Mouse (Mus musculus) heart, adult 8-10 months (tissue): ENCODE results near the gene Hpn. TPM values are rescaled to one million over a fixed set of nuclear protein-coding genes. Genes with fewer than 3 reads are reported as not detected.

Experiments used
- DNase-seq: peaks from one replicate; pipeline ENCODE4 v3.0.0; 2022; ENCODE audit warnings: low spot score
- total RNA-seq, 4 experiments: library from RNA; stranded (reverse); gene quantifications; 2 replicates each; pipeline ENCODE4 v1.2.4; 2022

The Hpn gene
- total RNA-seq, 4 experiments from 2014 or later, result 2.2 to 3.7 (median 2.6) TPM

DNA sequence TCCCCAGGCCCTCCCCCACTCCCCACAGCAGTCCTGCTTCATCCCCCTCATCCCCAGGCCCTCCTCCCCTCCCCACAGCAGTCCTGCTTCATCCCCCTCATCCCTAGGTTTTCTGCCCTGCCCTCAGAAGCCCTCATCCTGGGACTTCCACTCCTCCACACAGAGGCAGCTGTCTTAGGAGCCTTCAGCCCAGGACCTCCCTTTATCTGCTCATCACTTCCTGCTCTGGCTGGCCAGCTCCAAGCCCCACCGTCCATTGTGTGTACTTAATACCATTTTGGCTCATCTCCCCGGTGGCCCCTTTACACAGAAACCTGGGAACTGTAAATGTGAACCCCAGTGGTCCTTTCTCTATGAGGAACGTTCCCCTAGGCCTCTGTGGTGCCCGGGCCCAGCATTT lies 3.1 kb downstream of the Hpn start:
- no peak for DNase-seq

GRCm38 (mm10) chr7:31110861-31111385 lies 4.2 kb downstream of the Hpn start:
- no peak for DNase-seq

DNA sequence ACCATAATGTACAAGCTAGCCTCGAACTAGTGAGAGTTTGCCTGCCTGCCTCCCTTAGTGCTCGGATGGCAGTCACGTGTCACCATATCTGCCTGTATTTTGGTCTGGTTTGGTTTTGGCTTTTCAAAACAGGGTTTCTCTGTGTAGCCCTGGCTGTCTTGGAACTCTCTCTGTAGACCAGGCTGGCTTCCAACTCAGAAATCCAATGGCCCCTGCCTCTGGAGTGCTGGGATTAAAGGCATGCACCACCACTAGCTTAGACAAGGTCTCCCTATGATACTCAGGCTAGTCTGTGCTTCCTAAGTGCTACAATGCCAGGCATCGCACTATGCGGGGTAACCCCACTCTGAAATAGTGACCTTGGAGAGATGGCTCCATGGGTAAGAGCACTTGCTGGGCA lies 5.3 kb downstream of the Hpn start:
- DNase-seq, result no peak

DNA sequence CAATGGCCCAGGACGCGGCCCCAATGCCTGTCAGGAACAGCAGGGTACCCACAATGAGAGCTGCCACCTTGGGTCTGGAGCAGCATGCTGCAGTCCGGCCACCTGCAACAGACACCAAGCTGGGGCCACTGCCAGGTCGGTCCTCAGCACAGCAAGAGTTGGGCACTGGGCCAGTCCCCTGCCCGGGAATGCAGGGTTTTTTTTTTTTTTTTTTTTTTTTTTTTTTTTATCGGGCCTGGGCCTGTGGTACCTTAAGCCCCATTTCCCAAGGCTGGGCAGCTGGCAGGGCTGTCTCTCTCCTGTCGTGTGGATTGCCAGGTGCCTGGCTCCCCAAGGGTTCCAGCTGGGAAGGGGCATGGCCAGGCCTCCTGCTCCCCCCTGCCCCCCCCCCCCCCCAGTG lies 6.0 kb downstream of the Hpn start:
- no peak for DNase-seq

- no peak for DNase-seq
Measured at GRCm38 (mm10) chr7:31107781-31108180, 7.3 kb downstream of the Hpn start.

DNA sequence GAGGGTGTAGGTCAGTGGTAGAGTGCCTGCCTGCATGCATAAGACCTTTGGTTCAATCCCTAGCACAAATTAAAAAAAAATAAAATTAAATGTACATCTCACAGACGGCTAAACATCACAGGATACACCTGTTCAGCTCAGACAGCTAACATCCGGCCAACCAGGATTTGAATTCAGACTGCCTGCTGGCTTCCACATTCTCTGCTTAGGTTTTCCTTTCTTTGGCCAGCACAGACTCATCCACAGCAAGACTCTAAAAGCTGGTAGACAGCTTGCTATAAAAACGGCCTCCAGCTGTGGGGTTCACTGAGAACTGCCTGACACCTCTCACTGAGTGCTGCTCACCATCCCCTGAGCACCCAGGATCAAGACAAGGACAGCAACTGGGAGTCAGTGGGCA lies 8.9 kb downstream of the Hpn start:
- DNase-seq, result no peak

GRCm38 (mm10) chr7:31105061-31105768 lies 9.9 kb downstream of the Hpn start:
- DNase-seq, result no peak

DNA sequence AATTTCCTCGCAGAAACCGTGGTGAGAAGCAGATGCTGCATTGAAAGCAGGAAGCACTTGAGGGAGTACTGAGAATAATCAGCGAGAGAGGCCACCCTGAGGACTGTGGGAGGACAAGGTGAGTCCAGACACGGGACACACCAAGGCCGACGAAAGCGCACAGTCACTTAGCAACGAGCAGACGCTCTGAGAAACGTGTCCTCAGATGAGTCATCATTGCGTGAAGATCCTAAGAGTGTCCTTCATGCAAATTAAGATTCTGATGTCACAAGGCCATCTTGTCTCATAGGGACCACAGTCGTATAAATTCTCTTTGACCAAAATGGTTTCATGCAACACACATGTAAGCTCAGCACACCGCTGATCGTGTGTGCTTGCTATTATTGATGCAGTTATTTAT lies 14.3 kb downstream of the Hpn start:
- DNase-seq, result no peak

GRCm38 (mm10) chr7:31099612-31099982 lies 15.5 kb downstream of the Hpn start:
- DNase-seq, result no peak

DNA sequence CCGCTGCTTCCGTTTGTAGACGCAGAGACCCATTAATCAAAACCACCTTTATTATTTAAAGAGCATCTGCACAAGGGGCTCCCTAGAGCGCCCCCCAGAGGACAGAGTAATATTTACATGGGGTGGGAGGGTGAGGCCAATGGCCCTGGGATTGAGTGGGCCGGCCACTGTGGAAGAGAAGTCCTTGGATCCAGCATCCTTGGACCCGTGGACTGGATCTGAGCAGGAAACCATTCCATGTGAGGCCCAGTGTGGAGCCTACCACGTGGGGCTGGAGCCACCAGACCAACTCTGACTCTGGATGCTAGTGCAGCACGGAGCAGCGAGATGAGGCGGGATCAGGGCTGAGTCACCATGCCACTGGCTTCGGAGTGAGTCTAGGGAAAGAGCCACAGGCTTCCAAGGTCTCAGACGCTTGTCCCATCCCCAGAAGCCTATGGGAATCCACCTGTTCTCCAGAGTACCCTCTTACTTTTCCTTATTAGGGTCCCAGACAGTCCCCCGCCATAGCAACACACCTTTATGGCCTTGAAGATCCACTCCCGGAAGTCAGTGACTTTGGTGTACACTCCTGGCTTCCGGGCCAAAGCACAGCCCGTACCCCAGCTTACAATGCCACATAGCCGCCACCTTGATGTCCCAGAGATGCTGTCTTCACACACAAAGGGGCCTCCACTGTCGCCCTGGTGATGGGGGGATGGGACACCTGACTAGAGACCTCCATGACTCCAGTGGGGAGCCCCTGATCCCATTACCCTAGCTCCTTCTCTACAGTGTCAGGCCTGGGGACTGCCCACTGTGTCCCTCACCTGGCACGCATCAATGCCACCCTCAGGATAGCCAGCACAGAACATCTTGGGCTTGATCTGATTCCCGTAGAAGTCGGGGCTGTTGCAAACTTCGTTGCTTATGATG lies 16.1 kb downstream of the Hpn start:
- no peak for DNase-seq

DNA sequence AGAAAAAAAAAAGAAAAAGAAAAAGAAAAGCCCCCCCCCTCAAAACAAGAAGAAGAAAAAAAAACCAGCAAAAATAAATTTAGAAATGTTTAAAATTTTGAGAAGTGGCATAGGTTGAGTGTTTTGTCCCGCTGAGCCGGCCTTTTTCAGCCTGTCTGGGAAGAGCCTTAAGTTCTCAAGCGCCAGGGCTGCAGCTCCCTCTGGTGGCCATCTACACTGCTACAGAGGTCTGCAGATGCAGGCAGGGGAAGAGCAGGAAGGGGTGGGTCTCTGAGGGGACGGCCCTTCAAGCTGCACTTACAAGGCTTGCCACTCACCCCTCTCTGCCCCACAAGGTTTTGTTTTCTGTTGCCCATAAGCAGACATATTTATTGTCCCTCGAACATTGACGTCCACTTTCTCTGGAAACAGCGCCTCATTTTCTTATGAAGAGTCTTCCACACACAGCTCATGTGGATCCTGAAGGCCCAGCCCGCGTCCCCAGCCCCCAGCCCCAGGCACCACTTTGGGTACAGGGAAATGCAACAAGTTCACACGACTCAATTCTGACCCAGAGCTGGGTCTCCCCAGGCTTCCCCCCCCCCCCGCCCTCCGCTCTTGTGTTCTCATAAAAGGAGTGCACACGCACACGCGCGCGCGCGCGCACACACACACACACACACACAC lies 17.4 kb downstream of the Hpn start:
- DNase-seq, result peak; percentile 92

GRCm38 (mm10) chr7:31096892-31097564 lies 18.1 kb downstream of the Hpn start:
- no peak for DNase-seq

- no peak for DNase-seq
Measured at GRCm38 (mm10) chr7:31094774-31095501, 20.2 kb downstream of the Hpn start.

DNA sequence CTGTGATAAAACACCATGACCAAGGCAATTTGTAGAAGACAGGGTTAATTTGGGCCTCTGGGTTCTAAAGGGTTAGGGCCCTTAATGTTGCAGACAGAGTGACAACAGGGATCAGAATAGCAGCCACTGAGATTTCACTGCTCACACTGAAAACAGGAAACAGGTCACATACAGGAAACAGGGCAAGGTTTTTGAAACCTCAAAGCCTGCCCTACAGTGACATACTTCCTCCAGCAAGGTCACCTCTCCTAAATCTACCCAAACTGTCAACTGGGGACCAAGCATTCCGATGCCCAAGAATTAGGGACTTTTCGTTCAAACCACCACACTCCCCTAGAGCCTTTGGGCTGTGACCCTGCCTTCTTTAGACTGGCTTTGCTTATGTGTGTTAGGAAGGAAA lies 25.4 kb downstream of the Hpn start:
- DNase-seq, result no peak

DNA sequence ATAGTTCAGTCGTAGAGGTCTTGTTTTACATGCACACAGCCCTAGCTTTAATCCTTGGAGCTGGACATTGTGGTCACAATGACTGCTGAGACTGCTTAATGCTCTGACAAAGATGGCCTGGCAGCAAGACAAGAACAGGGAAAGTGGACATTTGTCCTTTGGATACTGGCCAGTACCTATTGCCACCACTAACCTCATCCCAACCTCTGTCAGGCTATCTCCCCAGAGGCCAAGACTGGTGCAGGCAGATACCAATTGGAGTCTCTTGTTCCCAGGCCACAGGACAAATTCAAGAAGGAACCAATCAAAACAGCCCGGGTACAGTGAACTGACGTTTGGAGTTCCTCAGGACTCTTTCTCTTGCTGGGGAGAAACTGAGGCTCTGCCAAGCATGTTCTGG lies 26.9 kb downstream of the Hpn start:
- DNase-seq, result no peak

DNA sequence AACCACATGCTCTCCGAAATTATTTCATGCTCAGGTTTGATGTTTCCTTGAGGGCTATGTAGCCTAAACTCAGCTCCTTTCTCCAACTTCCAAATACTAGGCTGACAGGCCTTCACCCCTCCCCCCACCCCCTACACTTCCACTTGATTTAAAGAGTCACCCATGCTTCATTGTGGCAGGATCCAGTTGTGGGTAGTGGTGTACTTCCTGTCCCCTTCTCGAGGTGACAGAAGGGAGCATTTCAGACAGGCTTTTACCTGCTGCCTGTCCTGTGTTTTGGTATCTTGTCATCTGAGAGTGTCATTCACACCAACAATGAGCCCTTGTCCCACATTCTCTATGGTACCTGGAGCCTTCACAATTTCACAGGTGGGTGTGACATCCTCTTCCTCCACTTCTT lies 27.8 kb downstream of the Hpn start:
- no peak for DNase-seq

DNA sequence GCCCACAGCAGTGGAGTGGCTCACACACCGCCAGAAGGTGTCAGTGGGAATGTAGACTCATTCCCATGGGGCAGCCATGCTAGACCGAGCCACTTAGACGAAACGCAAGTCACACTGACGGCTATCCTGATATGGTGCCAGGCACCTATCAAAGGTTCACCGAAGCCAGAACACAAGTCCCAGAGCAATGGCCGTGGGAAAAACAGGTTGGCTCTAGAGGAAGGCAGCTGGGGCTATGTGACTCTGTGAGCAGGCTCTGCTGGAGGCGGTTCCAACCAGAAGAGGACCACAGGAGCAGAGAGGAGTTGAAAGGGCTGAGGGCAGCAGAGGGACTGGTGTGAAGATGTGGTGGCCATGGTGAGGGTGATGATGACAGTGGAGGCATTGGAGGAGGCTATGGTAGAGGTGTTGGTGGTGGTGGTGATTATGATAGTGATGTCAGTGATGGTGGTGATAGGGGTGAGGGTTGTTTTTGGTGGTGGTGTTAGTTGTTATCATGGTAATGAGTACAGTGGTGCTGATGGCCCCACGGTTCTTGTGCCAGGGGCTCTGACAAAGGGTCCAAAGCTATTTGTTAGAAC lies 28.8 kb downstream of the Hpn start:
- DNase-seq, result no peak

- DNase-seq, result peak; percentile 70
Measured at GRCm38 (mm10) chr7:31085171-31085570, 29.9 kb downstream of the Hpn start.

DNA sequence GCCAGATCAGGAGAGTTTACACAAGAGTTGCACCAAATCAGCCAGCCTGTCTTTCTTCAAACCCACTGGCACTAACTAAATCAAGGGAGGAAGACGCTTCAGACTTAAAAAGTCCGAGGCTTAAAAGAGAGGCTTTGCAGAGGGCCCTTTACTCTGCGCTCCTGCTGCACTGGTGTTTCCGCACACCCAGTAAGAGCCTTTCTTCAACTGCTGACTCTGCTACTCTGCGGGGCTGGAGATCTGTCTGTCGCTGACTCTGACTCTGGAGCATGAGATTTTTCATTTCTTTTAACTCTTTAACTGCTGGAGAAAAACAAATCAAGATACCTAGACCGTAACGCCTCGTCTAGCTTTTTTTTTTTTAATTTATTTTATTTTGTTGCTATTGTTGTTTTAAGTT lies 30.9 kb downstream of the Hpn start:
- no peak for DNase-seq

- DNase-seq, result peak; percentile 80
Measured at GRCm38 (mm10) chr7:31082831-31083588, 32.1 kb downstream of the Hpn start.
